Mouse (Mus musculus): ENCODE data around the gene Ift57.

The Ift57 gene

DNA sequence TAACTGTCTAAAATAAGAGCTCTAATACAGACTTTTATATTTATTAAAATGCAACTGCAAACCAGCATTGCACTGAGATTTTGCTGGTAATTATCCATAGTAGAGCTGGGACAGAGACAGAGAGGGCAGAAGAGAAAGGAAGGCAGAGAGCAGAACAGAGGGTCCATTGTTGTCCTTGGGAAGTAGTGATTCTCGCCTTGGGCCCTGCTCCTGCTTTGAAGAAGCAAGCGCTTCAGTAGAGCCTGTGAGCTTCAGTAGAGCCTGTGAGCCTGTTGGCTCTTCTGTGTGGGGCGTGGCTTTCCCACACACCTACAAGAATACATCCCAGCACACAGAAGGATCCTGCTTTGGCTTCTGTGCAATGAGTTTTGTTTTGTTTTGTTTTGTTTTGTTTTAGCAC, 54.3 kb downstream of the Ift57 start:
- DNase-seq (ENCODE audit: low read depth) = no peak

DNA sequence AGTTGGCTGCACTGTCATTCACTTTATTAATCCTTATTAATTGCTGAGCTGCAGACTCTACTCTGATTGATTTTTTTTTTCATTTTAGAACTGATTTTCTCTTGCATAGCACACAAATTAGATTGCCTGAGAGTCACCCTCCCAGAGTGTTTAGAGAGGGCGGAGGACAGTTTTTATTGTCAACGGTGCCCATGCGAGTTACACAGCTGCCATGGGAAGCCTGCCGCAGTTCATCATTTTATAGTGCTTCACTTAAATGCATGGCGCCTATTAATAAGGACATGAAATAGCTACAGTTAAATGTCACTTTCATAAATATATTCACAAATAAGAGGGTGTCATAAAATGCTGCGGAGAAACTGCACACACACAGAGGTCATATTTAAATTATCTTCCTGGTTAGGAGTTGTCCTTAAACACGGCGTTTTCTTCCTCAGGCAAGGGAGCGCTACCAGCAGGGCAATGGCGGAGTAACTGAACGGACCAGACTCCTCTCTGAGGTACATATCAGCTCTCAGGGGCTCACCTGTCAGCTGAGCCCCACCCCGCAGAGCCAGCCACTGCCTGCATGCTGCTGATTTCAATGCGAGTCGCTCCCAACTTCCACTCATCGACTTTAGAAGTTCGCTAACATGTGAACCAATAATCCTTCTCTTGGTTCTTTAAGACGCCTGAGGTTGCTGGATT, 61.6 kb downstream of the Ift57 start:
- no peak for DNase-seq (ENCODE audit: low read depth)

DNA sequence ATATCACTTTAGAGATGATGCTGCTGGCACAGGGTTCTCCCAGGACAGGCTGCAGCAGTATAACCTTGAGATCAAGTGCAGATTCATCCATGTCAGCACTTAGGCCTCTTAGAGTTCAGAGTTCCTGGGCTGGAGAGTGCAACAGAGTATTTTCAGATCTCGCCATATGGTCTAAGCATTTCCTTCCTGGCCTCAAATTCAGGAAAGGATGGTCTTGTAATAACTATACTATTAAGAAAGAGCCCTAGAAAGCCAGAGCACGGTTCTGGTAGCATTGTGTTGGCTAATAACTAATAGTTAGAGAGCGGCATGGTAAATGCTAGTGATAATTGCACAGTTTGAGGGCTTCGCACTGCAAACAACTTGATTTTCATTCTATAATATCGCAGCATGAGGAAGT, 62.9 kb downstream of the Ift57 start:
- DNase-seq (ENCODE audit: low read depth) = no peak

DNA sequence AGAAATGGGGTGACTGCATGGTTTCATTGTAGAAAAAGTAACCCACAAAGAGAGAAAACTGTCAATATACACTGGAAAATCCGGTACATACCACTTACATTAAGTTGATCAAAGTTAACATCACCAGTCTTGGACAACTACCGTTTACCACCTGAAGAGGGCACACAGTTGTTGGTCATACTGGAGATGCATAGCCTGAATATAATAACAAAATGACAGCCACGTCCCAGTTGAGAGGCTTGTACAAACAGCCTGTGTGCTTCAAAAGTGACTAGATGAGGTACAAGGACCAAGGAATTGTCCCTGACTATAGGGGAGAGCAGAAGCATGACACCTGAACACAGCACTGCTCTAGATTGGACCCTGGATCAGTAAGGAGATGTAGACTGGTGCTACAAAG, 67.3 kb downstream of the Ift57 start:
- no peak for DNase-seq (ENCODE audit: low read depth)

DNA sequence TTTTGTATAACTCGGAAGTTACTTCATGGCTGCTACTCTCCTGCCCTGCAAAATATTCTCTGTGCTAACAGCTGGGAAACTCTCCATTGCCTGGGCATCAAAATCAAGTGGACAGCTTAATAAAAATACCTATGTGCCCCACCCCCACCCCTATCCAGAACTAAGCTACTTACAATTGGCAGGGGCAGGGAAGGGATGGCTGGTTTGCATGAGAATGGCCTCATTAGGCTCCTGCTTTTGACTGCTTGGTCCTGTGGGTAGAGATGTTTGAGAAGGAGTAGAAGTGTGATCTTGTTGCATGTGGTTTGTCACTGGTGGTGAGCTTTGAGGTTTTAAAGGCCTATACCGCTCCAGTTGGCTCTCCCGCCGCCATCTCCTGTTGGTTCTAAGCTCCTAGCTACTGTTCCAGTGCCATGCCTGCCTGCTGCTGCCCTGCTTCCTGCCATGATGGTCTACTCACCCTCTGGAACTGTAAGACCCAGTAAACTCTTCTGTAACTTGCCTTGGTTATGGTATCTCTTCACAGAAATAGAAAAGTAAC, 69.5 kb downstream of the Ift57 start:
- DNase-seq (ENCODE audit: low read depth) = no peak

DNA sequence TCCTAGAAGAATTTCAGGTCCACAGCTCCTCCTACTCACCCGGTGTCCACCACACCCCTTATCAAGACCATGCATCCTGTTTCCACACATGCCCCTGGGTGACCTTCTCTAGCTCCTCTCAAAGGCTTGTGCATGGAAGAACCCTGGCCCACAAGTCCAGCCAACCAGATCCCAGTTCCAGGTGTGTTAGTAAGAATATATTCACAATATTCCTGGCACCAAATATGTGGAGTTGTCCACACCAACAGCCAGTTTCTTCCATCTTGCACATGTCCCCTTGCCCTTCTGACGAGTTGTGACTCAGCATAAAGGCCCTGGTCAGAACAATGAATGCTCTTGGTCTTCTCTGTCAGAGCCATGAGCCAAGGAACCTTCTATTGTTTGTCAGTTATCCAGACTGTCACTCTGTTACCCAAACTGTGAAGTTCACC, 70.8 kb downstream of the Ift57 start:
- DNase-seq (ENCODE audit: low read depth) = no peak

DNA sequence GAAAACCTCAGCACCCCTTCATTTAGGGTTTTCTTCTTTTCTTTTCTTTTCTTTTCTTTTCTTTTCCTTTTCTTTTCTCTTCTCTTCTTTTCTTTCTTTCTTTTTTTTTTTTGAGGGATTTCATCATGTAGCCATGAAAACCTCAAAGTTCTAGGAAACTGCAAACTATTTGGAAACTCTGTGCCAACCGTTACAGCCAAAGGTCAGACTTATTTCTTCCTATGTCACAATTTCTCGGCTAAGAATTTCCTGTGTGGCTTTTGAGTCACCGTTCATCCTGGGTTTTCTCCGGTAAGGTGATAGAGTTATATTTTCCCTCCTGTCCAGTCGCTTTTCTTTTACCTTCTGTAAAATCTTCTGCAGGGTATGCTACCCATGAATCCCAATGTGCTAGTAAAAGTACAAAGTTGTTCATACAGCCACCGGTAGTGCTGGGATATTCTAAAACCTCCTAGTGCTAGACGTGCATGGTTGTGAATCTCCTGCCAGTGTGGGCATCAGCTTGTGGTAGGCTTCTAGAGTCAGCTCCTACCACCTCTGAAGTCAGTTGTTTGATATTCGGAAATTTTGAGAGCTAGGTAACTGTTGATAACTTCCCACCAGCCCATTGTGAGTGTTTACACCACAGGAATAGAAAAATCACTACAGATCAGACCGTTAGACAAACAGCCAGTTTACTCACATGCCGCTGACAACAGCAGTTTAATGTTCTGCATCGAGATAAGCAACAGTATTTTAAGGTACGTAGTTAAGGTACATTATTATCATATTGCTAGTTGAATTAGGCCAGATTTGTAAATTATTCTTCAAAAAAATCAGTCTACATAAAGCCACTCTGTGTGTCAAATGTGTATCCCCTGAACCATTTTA, 71.5 kb downstream of the Ift57 start:
- DNase-seq (ENCODE audit: low read depth) = no peak

DNA sequence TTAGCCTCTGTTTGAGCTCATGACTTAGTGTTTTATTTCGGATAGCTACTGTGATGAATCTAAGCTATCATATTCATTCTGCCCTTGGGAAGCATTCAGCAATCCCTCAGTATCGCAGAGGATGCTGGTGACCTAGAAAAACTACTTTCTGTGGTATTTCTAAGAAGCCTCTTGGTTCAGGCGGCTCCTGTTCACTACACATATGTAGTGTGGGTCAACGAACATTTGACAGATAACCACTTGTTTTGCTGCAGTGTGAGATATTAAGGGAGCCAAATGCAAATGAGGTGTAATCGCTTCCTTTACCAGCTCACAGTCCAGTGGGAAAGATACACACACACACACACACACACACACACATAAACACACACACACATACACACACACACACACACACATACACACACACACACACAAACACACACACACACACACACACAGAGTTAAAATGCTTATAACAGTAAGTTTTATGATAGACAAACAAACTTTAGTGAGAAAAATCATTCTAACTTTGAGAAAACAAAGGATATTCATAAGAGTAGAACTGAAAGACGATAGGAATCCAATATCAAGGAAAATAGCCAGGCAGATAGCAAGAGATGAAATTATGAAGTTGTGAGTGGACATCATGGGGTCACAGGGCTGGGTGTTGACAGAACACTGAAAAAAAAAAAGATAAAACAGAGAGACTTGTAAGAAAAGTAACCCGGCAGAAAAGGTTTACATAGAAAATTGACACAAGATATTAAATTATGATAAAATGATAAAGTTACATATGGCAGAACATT, 72.8 kb downstream of the Ift57 start:
- DNase-seq (ENCODE audit: low read depth) = no peak

DNA sequence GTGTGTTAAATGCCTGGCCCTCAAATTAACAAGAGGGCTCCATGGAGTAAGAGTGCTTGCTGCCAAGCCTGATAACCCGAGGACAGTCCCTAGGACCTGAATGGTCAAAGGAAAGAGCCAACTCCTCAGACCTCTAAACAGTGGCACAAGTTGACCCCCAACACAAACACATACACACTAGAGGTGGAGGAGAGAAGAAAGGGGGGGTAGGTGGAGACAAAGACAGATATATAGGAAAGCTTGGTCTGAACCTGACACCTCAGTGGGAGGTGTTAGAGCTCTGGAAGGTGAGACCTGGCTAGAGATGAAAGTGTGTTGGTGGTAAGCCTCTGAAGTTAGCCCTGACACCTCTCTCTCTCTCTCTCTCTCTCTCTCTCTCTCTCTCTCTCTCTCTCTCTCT, 73.5 kb downstream of the Ift57 start:
- DNase-seq (ENCODE audit: low read depth) = no peak

DNA sequence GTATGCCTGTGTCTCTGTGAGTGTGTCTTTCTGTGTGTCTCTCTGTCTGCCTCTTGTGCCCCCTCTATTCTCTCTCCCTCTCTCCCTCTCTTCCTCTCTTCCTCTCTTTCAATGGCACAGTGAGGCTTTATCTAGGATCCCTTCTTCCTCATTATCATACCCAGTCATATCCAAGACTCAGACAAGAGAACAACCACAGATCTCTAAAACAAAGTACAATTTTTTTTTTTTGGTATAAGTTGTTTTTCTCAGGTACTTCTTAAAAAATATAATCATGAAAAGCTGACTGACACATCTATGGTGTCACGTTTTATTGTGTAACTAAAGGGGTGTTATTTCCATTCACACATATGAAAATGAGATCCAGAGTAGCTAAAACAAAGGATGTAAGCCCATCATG, 74.0 kb downstream of the Ift57 start:
- DNase-seq (ENCODE audit: low read depth) = no peak

DNA sequence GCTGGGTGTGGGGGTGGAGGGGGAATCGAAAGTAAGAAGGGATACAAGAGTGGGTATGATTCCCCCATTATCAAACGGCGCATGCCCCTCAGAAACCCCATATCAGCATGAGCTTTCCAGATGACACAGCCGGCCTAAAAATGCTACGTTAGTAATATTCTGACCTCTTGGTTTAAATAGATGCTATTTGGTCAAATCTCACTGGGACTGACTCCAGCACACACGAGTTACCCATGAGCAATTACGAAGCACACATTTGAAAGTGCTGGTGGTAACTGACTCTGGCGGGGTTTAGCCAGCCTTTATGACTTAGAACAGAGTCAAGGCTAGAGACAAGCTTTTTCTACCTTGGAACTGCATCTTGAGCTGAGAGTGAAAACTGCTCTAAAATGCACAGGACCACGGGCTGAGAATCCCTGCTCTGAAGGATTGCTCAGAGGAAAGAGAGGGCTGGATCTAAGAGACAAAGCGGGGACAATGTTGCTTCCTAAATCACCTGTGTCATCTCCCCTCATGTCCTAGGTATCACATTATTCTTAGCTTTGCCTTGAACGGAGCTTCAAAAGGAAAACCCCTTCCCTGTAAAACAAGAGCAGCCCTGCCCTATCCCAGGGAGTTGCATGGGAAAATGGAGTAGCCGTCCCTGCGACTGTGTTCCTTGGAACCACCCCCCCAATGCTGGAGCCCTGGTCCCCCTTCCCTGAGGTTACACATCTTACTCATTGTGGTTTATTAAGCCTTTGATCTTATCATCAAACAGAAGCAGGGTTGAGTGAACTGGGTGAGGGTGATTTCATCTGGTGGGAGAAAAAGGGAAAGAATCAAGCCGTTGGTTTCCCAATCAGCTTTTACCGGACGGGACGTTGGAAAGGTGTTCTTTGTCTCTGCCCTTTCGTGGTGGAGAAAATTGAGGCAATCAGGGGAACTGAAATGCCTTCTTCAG, 75.3 kb downstream of the Ift57 start:
- no peak for DNase-seq (ENCODE audit: low read depth)

DNA sequence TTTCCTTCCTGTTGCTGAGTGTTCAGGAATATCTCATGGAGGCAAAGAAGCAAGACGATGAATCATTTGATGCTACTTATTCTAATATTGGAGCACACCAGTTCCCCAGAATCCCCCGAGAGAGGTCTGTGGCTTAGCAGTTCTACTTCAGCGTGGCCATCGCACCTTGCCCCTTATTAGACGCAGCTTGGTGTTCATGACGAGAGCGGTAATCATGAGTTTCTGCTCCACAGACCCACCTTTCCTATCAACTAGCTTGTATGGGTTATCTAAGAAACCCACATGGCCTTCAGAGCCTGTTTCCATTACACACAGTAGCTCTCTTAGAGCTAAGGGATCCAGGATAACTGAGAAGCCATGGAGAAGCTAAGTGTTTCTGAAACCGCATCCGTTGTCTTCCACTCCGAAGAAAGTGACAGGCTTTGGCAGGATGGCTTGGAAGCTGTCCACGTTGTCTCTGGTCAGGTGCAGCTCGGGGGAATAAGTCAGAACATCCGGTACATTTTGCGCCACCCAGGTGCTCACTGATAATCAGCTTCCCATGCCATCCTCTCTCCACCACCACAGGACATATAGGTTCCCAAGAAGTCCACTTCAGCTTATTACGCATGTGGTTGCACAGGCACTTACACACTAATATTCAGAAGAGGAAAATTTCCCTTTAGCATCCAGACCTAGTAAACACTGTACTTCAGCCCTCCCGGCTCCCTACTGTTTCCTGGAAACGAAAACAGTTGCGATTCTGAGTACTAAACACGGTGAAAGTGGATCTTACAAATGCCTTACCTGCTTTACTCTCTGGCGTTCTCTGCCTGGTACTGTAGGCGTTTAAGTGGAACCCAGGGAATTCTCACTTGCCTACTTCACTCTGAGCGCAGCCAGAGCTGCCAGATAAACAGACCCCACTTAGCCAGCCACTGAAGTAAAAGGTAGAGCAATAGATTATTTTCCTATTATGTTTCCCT, 76.3 kb downstream of the Ift57 start:
- no peak for DNase-seq (ENCODE audit: low read depth)

DNA sequence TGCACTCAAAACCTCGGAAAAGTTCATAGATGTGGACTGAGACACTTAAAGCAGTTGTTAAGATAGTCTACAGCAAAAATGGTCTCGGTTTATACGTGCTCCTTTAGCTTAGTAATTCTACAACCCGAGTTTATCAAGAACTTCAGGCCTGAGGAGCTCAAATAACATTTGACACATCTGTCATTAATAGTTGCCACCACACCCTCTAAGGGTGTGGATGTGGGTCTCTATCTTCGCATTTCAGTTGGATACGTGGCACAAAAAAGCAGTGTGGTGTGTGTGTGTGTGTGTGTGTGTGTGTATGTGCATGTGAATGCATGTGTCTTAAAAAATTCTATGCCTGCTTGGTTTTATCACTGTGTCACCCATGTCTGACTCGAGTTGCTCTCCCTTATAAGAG, 77.9 kb downstream of the Ift57 start:
- no peak for DNase-seq (ENCODE audit: low read depth)

DNA sequence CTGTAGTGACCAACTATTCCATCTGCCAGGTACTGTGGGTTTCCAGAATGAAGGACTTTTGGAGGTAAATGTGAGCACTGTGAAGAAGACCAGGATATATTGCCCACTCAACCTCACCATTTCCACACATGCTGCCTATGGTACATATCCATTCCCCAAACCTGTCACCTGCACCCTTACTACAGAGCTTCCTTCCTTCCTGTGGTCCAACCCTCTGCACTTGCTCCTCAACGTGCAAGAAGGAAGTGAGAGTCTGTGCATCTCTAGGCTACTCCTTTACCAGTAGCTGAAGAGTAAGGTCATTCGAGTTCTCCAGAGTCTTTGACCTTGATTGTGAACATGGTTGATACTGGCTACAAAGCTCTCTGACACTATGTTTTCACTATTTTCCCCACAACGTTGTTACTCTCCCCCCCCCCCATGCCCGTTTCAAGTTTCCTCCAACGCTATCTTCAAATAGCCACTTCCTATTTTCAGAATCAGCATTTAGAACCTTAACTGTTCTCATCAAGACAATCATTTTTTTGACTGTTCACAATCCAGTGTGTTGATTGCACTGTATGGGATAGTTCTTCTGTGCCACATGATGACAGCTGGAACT, 82.6 kb downstream of the Ift57 start:
- DNase-seq (ENCODE audit: low read depth) = no peak

DNA sequence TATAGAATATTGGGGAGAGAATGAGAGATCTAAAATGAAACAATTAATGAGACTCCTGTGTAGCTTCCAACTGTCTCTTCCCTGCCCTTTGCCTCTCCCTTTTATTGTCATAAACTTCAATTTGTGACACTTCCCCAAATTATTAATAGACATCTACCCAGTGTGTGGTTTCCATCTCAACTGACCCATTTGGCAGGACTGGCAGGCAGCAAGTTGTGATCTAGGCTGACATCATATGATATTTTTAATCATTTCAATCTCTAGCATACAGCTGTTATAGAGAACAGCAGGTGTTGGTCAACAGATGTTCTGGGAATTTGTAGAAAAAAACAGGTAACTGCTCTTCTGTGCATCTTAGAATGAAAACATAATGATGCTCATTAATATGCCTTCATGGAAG, 84.3 kb downstream of the Ift57 start:
- no peak for DNase-seq (ENCODE audit: low read depth)

DNA sequence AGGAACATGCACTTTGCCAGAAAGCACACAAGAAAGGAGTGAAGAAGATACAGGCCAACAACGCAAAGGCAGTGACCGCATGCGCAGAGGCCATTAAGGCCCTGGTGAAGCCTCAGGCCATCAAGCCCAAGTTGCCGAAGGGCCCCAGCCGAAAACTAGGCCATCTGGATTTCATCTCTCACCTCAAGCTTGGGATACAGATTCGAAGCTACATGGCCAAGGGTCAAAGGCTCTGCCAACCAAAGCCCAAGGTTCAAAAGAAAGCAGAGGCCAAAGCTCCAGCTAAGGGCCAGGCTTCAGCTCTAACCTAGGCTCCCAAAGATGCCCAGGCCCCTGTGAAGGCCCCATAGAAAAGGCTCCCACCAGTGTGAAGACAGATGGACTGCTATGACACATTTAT, 87.1 kb downstream of the Ift57 start:
- DNase-seq (ENCODE audit: low read depth) = no peak

DNA sequence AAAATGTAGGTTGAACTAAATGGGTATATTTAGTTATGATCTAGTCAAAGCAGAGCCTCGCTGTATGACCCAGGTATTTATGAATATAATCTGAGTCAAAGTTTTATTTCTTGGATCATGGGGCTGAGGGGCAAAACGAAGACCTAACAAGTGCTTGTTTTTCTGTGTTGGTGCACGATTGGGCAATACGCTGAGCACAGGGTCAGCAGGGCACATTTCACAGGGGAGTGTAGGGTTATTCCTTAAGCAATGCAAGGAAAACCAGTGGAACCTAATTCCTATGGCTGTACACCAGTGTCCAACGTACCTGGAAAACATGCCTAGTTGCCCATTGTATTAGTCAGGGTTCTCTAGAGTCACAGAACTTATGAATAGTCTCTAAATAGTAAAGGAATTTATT, 88.7 kb downstream of the Ift57 start:
- no peak for DNase-seq (ENCODE audit: low read depth)

DNA sequence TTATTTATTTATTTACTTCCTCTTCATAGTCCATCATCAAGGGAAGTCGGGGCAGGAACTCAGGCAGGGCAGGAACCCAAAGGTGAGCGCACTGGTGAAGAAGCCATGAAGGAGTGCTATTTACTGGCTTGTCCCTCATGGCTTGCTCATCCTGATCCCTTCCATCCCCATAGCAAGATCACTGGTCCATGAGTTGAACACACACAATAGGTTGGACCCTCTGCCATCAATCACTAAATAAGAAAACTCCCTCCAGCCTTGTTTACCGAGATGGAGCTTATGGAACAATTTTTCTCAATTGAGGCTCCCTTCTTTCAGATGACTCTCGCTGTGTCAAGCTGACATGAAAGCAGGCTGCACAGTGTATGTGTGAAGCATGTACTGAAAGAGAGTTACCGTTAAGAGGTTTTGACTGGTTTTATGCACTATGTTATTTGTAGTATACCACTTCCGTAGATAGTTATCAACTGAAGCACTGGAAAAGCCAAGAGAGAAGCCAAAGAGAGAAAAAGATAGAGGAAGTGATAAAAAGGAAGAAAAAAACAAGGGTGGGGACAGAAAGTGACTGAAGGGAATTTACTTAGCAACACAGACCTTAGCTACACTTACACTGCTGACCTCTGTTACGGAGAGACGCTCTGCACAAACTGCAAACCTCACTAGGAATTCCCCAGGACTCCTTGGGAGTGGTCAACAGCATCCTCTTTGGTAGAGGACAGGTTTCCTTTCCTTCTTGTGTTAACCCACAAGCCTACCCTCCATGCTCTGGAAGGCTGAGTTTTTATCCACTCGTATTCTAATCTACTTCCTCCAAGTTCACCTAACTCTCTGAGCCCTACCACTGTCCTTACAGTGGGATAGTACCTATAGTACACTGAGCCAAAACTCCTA, 91.8 kb downstream of the Ift57 start:
- DNase-seq (ENCODE audit: low read depth) = no peak

DNA sequence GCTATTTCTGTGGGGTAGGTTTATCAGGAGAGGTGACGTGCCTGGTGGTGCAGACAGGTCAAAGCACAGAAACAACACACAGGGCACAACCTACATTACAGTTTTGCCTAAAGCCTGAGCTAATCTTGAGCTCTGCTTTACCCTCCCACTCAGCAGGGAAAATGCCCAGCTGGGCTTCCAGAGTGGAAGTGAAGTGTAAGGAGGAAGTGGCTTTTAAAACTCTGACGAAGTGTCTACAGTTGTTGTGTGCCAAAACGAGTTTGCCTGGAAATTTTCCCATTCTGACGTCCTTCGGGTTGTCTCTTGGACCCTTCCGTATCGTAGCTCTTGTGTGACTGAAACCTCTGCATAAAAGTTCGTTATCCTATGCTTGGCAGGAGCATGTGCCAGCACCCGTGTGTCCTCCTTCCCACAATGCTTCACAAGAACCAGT, 93.4 kb downstream of the Ift57 start:
- no peak for DNase-seq (ENCODE audit: low read depth)
